Mouse (Mus musculus) urinary bladder, postnatal 36 days (tissue): ENCODE results near the gene Asmt.

Experiments used
- DNase-seq, 2 experiments: peaks; one replicate each; pipeline ENCODE4 v3.0.0; 2022; ENCODE audit warnings: low spot score in 2 of 2, mixed read lengths in 1 of 2

The Asmt gene

GRCm38 (mm10) chrX:170672594-170673092 is at the start of gene Asmt:
Gene Asmt, plus strand, starts transcription at chrX:170672644.
- no peak for DNase-seq

- no peak for DNase-seq
These were observed 948 bp downstream of the Asmt start for GRCm38 (mm10) chrX:170673233-170673951.

- DNase-seq: peak in 1 of 2 experiments; percentile 20
These were observed 1.9 kb downstream of the Asmt start for GRCm38 (mm10) chrX:170674229-170674771.

DNA sequence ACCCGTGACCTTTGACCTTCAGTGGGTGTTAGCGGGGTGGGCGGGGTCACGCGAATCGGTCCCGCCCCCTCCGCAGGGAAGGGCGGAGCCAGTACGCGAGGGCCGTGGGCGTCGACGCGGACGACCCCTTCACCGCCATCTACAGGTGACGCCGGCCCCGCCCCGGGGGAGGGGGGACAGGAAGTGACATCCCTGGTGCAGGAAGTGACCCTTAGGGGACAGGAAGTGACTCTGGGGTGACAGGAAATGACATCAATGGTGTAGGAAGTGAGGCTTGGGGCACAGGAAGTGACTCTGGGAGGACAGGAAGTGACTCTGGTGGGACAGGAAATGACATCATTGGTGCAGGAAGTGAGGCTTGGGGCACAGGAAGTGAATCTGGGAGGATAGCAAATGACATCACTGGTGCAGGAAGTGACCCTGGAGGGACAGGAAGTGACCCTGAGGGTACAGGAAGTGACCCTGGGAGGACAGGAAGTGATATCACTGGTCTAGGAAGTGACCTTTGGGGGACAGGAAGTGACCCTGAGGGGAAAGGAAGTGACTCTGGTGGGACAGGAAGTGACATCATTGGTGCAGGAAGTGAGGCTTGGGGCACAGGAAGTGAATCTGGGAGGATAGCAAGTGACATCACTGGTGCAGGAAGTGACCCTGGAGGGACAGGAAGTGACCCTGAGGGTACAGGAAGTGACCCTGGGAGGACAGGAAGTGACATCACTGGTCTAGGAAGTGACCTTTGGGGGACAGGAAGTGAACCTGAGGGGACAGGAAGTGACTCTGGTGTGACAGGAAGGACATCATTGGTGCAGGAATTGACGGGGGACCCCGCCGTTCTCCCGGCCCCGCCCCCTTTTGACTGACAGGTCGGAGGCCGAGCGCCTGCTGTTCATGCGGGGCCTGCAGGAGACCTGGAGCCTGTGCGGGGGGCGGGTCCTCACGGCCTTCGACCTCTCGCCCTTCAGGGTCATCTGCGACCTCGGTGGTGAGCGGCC is 2.7 kb downstream of the Asmt start:
- no peak for DNase-seq

- no peak for DNase-seq
These were observed 3.6 kb downstream of the Asmt start for GRCm38 (mm10) chrX:170675923-170676605.

- DNase-seq: no peak
These were observed 4.3 kb downstream of the Asmt start for GRCm38 (mm10) chrX:170676606-170677239.

GRCm38 (mm10) chrX:170677266-170677665 is 4.8 kb downstream of the Asmt start:
- DNase-seq: no peak

GRCm38 (mm10) chrX:170677680-170678079 is 5.2 kb downstream of the Asmt start:
- no peak for DNase-seq
